Mouse (Mus musculus) CH12.LX (cell line): ENCODE measurements around the gene Ttc29. TPM values are rescaled to one million over a fixed set of nuclear protein-coding genes. Genes with fewer than 3 reads are reported as not detected.

Experiments
- DNase-seq: peaks from one replicate; pipeline ENCODE4 v3.0.0-alpha.2; 2013; ENCODE audit errors: extremely low read depth
- H3K27ac ChIP-seq: 2 replicates; pipeline ENCODE4 v1.5.1; 2012; ENCODE audit warnings: low read depth, mild to moderate bottlenecking, control low read depth, moderate library complexity; ENCODE audit not compliant: insufficient read depth
- H3K27me3 ChIP-seq: replicated peaks from 2 replicates; pipeline ENCODE3; 2012; ENCODE audit warnings: inconsistent platforms
- H3K36me3 ChIP-seq, 2 experiments: replicated peaks in 1 of 2; 2 replicates each; pipeline versions ENCODE3 to v1.6.1; 2012; ENCODE audit warnings: inconsistent platforms in 1 of 2, low read length in 1 of 2, mild to moderate bottlenecking in 1 of 2, mixed read lengths in 1 of 2, moderate library complexity in 1 of 2; ENCODE audit not compliant: control insufficient read depth in 1 of 2, insufficient read depth in 1 of 2
- H3K4me1 ChIP-seq, 2 experiments: 2 replicates each; pipeline ENCODE4 v1.6.1; 2012; ENCODE audit warnings: inconsistent platforms in 1 of 2, moderate library complexity in 1 of 2; ENCODE audit not compliant: insufficient read depth in 2 of 2, control insufficient read depth in 1 of 2
- H3K4me2 ChIP-seq: 2 replicates; pipeline ENCODE4 v1.6.1; 2012; ENCODE audit warnings: low read depth, mild to moderate bottlenecking, control low read depth; ENCODE audit not compliant: poor library complexity, insufficient read depth, severe bottlenecking
- H3K4me3 ChIP-seq, 3 experiments: fragments of 150-350 bp in 1 of 3; sonication (generic) in 1 of 3; replicated peaks in 1 of 3; 2 replicates each; pipeline versions ENCODE3 to v1.5.1; 2011 to 2012; ENCODE audit warnings: low read depth in 2 of 3, low read length in 2 of 3, mild to moderate bottlenecking in 2 of 3, moderate library complexity in 2 of 3, control low read depth in 1 of 3, improper control_type of control experiment in 1 of 3, inconsistent platforms in 1 of 3, mixed read lengths in 1 of 3; ENCODE audit not compliant: poor library complexity in 1 of 3
- H3K79me2 ChIP-seq: replicated peaks from 2 replicates; pipeline ENCODE4 v1.6.1; 2012; ENCODE audit warnings: mild to moderate bottlenecking, moderate library complexity; ENCODE audit not compliant: control insufficient read depth, poor library complexity, insufficient read depth, severe bottlenecking; ENCODE audit errors: extremely low read depth
- H3K9ac ChIP-seq: 2 replicates; pipeline ENCODE4 v1.6.1; 2012; ENCODE audit warnings: low read depth, mild to moderate bottlenecking, control low read depth, moderate library complexity; ENCODE audit not compliant: insufficient read depth
- H3K9me3 ChIP-seq: replicated peaks from 2 replicates; pipeline ENCODE3; 2012; ENCODE audit warnings: low read length, inconsistent platforms, mixed read lengths
- BHLHE40 ChIP-seq: IDR thresholded peaks from 2 replicates; pipeline ENCODE4 v1.6.1; 2011; ENCODE audit warnings: mild to moderate bottlenecking, low read depth, low read length, improper control_type of control experiment
- CHD1 ChIP-seq: IDR thresholded peaks from 2 replicates; pipeline ENCODE4 v1.6.1; 2012; ENCODE audit warnings: low read depth, low read length, improper control_type of control experiment, inconsistent platforms
- CTCF ChIP-seq, 2 experiments: IDR thresholded peaks in 1 of 2; conservative IDR thresholded peaks in 1 of 2; 2 replicates each; pipeline ENCODE4 v1.5.1; 2011 to 2012; ENCODE audit warnings: low read depth in 2 of 2, low read length in 2 of 2, improper control_type of control experiment in 1 of 2, inconsistent platforms in 1 of 2, mild to moderate bottlenecking in 1 of 2, moderate library complexity in 1 of 2
- E2F4 ChIP-seq: IDR thresholded peaks from 2 replicates; pipeline ENCODE4 v1.6.1; 2011; ENCODE audit warnings: low read depth, low read length, improper control_type of control experiment; ENCODE audit not compliant: insufficient replicate concordance
- ETS1 ChIP-seq: conservative IDR thresholded peaks from 2 replicates; pipeline ENCODE4 v1.6.1; 2012; ENCODE audit warnings: low read depth, mild to moderate bottlenecking, inconsistent platforms, low read length, improper control_type of control experiment, moderate library complexity
- HCFC1 ChIP-seq: IDR thresholded peaks from 2 replicates; pipeline ENCODE4 v1.6.1; 2012; ENCODE audit warnings: low read depth, mild to moderate bottlenecking, inconsistent platforms, low read length, improper control_type of control experiment
- IRF4 ChIP-seq: IDR thresholded peaks from 2 replicates; pipeline ENCODE4 v1.6.1; 2014; ENCODE audit warnings: low read depth, mild to moderate bottlenecking, inconsistent platforms, low read length, improper control_type of control experiment
- JUN ChIP-seq: IDR thresholded peaks from 2 replicates; pipeline ENCODE4 v1.6.1; 2011; ENCODE audit warnings: low read depth, mild to moderate bottlenecking, low read length, improper control_type of control experiment, moderate library complexity; ENCODE audit not compliant: insufficient read depth
- JUND ChIP-seq: conservative IDR thresholded peaks from 2 replicates; pipeline ENCODE4 v1.6.1; 2011; ENCODE audit warnings: low read depth, low read length, improper control_type of control experiment
- KAT2A ChIP-seq: IDR thresholded peaks from 2 replicates; pipeline ENCODE4 v1.6.1; 2012; ENCODE audit warnings: low read length, improper control_type of control experiment, inconsistent platforms; ENCODE audit not compliant: insufficient replicate concordance
- MAFK ChIP-seq: IDR thresholded peaks from 2 replicates; pipeline ENCODE4 v1.6.1; 2011; ENCODE audit warnings: low read length, improper control_type of control experiment; ENCODE audit not compliant: insufficient replicate concordance
- MAX ChIP-seq: IDR thresholded peaks from 2 replicates; pipeline ENCODE4 v1.6.1; 2011; ENCODE audit warnings: low read length, improper control_type of control experiment
- MEF2A ChIP-seq: IDR thresholded peaks from 2 replicates; pipeline ENCODE4 v1.6.1; 2014; ENCODE audit warnings: low read depth, mild to moderate bottlenecking, inconsistent platforms, low read length, improper control_type of control experiment, borderline replicate concordance
- MYC ChIP-seq: IDR thresholded peaks from 2 replicates; pipeline ENCODE4 v1.6.1; 2011; ENCODE audit warnings: low read depth, mild to moderate bottlenecking, improper control_type of control experiment, low read length
- POLR2AphosphoS2 ChIP-seq: IDR thresholded peaks from 2 replicates; pipeline ENCODE4 v1.6.1; 2011; ENCODE audit warnings: low read depth, low read length, improper control_type of control experiment
- TBP ChIP-seq: conservative IDR thresholded peaks from 2 replicates; pipeline ENCODE4 v1.6.1; 2011; ENCODE audit warnings: low read depth, low read length, improper control_type of control experiment
- USF2 ChIP-seq: conservative IDR thresholded peaks from 2 replicates; pipeline ENCODE4 v1.6.1; 2011; ENCODE audit warnings: low read depth, low read length, improper control_type of control experiment
- ZC3H11A ChIP-seq: IDR thresholded peaks from 2 replicates; pipeline ENCODE4 v1.6.1; 2012; ENCODE audit warnings: low read depth, mild to moderate bottlenecking, inconsistent platforms, low read length, improper control_type of control experiment
- ZNF384 ChIP-seq: IDR thresholded peaks from 2 replicates; pipeline ENCODE4 v1.6.1; 2012; ENCODE audit warnings: low read depth, low read length, improper control_type of control experiment, inconsistent platforms
- dilution Hi-C: fragments of 300-500 bp; cut with MboI; formaldehyde crosslinking; loops from 2 replicates; pipeline ENCODE4 v1.14.3; 2020; ENCODE audit warnings: low sequenced_read_pairs; ENCODE audit not compliant: extremely low pct_unique_long_range_greater_than_20kb, extremely low pct_ligation_motif_present
- in situ Hi-C: fragments of 300-500 bp; cut with MboI; formaldehyde crosslinking; loops from 3 replicates; pipeline ENCODE4 v1.14.3; 2019; ENCODE audit warnings: low sequenced_read_pairs, low pct_ligation_motif_present, low pct_unique_long_range_greater_than_20kb, mixed read lengths
- polyA plus RNA-seq: library from polyadenylated mRNA; unstranded; fragments of >175 nt; gene quantifications from 2 replicates; pipeline ENCODE4 v1.2.1, GENCODE M21; 2012; ENCODE audit warnings: low read depth; ENCODE audit not compliant: insufficient read length
- total RNA-seq, 2 experiments: library from RNA; depleted of rRNA; stranded (reverse); fragments of 300-350 nt in 1 of 2; fragments of >200 nt in 1 of 2; gene quantifications; 2 replicates each; pipeline ENCODE4 v1.2.3; 2012 to 2014

Gene Ttc29
- total and polyA plus RNA-seq, 3 experiments: not detected

DNA sequence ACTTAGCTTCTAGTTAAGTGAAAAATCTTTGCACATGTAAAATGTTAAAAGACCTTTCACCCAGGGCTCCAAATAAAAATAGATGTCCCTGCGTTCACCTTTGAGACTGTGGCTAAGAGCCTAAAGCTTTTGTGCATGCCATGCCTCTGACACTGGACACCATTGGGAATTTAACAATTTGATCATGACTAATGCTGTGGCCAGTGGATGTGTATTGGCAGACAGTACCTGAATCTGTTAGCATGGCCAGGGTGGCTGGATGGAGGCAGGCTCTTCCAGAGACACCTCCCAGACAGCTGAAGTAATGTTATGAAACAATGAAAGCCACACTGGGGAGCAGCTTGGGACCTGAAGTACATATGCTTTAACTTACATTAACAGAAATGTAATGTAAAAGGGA is 229.7 kb downstream of the Ttc29 start:
- TF ChIP-seq ETS1 (no peak), MAFK (no peak), JUND (no peak), MYC (no peak), MAX (no peak), CHD1 (no peak), ZC3H11A (no peak), E2F4 (no peak), CTCF (conservative IDR thresholded peaks at IDR 0.05 in 1 of 2, IDR thresholded peaks at IDR 0.05 in 1 of 2; ENCODE audit: low read depth in 2 of 2, low read length in 2 of 2) (no peak), POLR2AphosphoS2 (no peak), IRF4 (no peak), HCFC1 (no peak), JUN (no peak), BHLHE40 (no peak), USF2 (no peak), TBP (no peak), ZNF384 (no peak), KAT2A (no peak), MEF2A (no peak)
- H3K9ac ChIP-seq: no peak overlapping the region
- dilution Hi-C loops (no loop called here), in situ Hi-C loops (no loop called here)
- H3K27ac ChIP-seq: no peak overlapping the region
- no peaks in the 10 kb centered on the region for H3K79me2 ChIP-seq
- no peak overlapping the region for H3K4me3 ChIP-seq
- no peaks in the 10 kb centered on the region; a peak in 1 of 4 replicates for H3K4me1 ChIP-seq
- no peak for DNase-seq
- no peaks in the 10 kb centered on the region for H3K36me3 ChIP-seq
- no peak overlapping the region for H3K4me2 ChIP-seq
- H3K9me3 ChIP-seq: no peaks in the 10 kb centered on the region
- H3K27me3 ChIP-seq: no peaks in the 10 kb centered on the region

Other genes with a start within 250 kb of the Ttc29 start
- not detected in 2 replicates for gene Pou4f2, start 223.3 kb downstream of the Ttc29 start, total RNA-seq (2012; rRNA removed)
- gene Pou4f2, start 223.3 kb downstream of the Ttc29 start, total RNA-seq (2014; rRNA removed): not detected in 2 replicates
- not detected in 2 replicates for gene Pou4f2, start 223.3 kb downstream of the Ttc29 start, polyA plus RNA-seq